In the genomic region with DNA sequence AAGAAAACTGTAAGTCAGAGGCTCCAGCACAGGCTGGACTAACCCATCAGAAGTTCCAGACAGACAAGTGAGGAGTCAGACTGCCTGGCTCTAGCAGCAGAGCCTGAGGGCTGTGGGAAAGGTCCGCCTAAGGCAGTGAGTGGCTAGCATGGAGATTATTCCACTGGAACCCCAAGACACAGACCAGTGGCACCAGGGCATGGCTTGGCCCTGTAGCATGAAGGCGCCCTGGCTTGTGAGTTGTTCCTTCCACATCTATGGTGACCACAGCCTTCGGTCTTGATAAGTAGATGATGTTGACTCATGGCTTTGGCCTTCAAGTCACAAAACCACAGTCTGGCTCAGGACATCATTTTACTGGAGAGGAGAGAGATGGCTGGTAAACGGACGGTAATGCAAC, we compare ENCODE assay signal across 26 mouse cellular contexts.
DNase-seq lines count a peak whose midpoint lies in the region; ATAC-seq and TF ChIP-seq lines count a peak whose summit lies in the region.
"Had no signal": no experiment of that assay in that cellular context is flagged by ENCODE, and none has a peak within 500 bp of the region (broad histone marks: within the 10 kb centered on the region; RNA-seq: fewer than 3 reads in every experiment).

No protein-coding gene starts in this region.

- no peak for TF ChIP-seq EP300 in MEL (IDR thresholded peaks at IDR 0.05; ENCODE audit: low read depth in 1 of 2, low read length in 2 of 2)

- TF ChIP-seq POLR2A in MEL (IDR thresholded peaks at IDR 0.05; ENCODE audit: control insufficient read depth in 1 of 2, insufficient read depth in 1 of 2, low read depth in 1 of 2, low read length in 2 of 2, poor library complexity in 1 of 2), result no peak

- H3K79me2 ChIP-seq in MEL (ENCODE audit: control insufficient read depth, insufficient read depth, low read length, poor library complexity), result no peaks in the 10 kb centered on the region

- H3K9me3 ChIP-seq in embryonic facial prominence, embryonic 12.5 days, result no peaks in the 10 kb centered on the region
- no peaks in the 10 kb centered on the region for H3K9me3 ChIP-seq in embryonic facial prominence, embryonic 10.5 days
- H3K9me3 ChIP-seq in MEL (replicated peaks; ENCODE audit: insufficient read depth, low read length), result no peaks in the 10 kb centered on the region
- H3K9me3 ChIP-seq: forebrain, embryonic 10.5 days; heart, embryonic 13.5 days; hindbrain, embryonic 15.5 days; intestine, embryonic 15.5 days; liver, embryonic 13.5 days; lung, embryonic 15.5 days; neural tube, embryonic 15.5 days had no signal

- H3K27me3 ChIP-seq in embryonic facial prominence, embryonic 12.5 days, result peaks cover 4% of the 10 kb centered on the region; the same call in 1 of the 2 replicates
- 0 out of 2 replicates have a peak, but pooled peaks cover 10% of the 10 kb centered on the region for H3K27me3 ChIP-seq in embryonic facial prominence, embryonic 10.5 days (replicated peaks; ENCODE audit: low read depth, poor library complexity, severe bottlenecking)
- H3K27me3 ChIP-seq in MEL (ENCODE audit: control insufficient read depth in 1 of 2, insufficient read depth in 2 of 2, low read length in 2 of 2), result no peaks in the 10 kb centered on the region
- H3K27me3 ChIP-seq: heart, embryonic 13.5 days; hindbrain, embryonic 15.5 days; intestine, embryonic 15.5 days; liver, embryonic 13.5 days; lung, embryonic 15.5 days; neural tube, embryonic 15.5 days had no signal

- H3K4me3 ChIP-seq in embryonic facial prominence, embryonic 12.5 days, result no peak overlapping the region
- H3K4me3 ChIP-seq in embryonic facial prominence, embryonic 10.5 days, result no peak overlapping the region
- H3K4me3 ChIP-seq in MEL (ENCODE audit: control insufficient read depth in 1 of 2, insufficient read depth in 1 of 2, low read depth in 2 of 2, low read length in 2 of 2), result no peak overlapping the region
- H3K4me3 ChIP-seq: forebrain, embryonic 10.5 days; gastrocnemius, adult 2 months; heart, embryonic 13.5 days; hindbrain, embryonic 15.5 days; intestine, embryonic 15.5 days; left cerebral cortex, adult 2 months; liver, embryonic 13.5 days; lung, embryonic 15.5 days; neural tube, embryonic 15.5 days had no signal

- TF ChIP-seq CTCF in MEL (IDR thresholded peaks at IDR 0.05 in 2 of 3, conservative IDR thresholded peaks at IDR 0.05 in 1 of 3; ENCODE audit: control insufficient read depth in 1 of 3, insufficient read depth in 1 of 3, low read depth in 2 of 3, low read length in 3 of 3, poor library complexity in 1 of 3, severe bottlenecking in 1 of 3), result no peak

- no peak overlapping the region for H3K4me2 ChIP-seq in embryonic facial prominence, embryonic 12.5 days (replicated peaks)
- H3K4me2 ChIP-seq: heart, embryonic 13.5 days; hindbrain, embryonic 15.5 days; intestine, embryonic 15.5 days; liver, embryonic 13.5 days; lung, embryonic 15.5 days; neural tube, embryonic 15.5 days had no signal

- WGBS in embryonic facial prominence, embryonic 12.5 days, result 84% methylated on average over 5 of the region's 5 CpGs
- WGBS in embryonic facial prominence, embryonic 10.5 days, result 90% methylated on average over 5 of the region's 5 CpGs

- TF ChIP-seq RAD21 in MEL (IDR thresholded peaks at IDR 0.05; ENCODE audit: low read depth, low read length), result no peak

- ATAC-seq in embryonic facial prominence, embryonic 12.5 days (ENCODE audit: insufficient number of reproducible peaks, insufficient read depth, low FRiP score, low TSS enrichment), result no peak
- ATAC-seq in megakaryocyte-erythroid progenitor cell, adult 5-6 weeks (replicated peaks; ENCODE audit: low FRiP score, low TSS enrichment, poor library complexity, severe bottlenecking), result peak; percentile 45; the same call in 1 of the 2 replicates
- ATAC-seq: CD4-positive, CD25-positive, alpha-beta regulatory T cell, adult 4 months; intestine, embryonic 15.5 days had no signal

- DNase-seq in embryonic facial prominence, embryonic 10.5 days (ENCODE audit: low spot score), result no peak
- DNase-seq in MEL (ENCODE audit: low read depth, low spot score), result peak; percentile 60
- DNase-seq in fibroblast of lung, adult 2 months (ENCODE audit: low read depth), result peak; percentile 72
- no peak for DNase-seq in heart, postnatal 25 days (ENCODE audit: low spot score)
- DNase-seq in retina, postnatal 1 day, result no peak
- DNase-seq in lung, adult 18-20 months, result no peak
- DNase-seq: cerebellum, adult 9-11 months; gastrocnemius, adult 2 months; heart, adult 11 months; heart, postnatal 36 days; kidney, adult 9 months; kidney, postnatal 25 days; liver, embryonic 13.5 days; lung, postnatal 4 days; midbrain, embryonic 14.5 days; right cerebral cortex, postnatal 4 days had no signal

- no peak overlapping the region for H3K27ac ChIP-seq in embryonic facial prominence, embryonic 12.5 days
- no peak overlapping the region for H3K27ac ChIP-seq in embryonic facial prominence, embryonic 10.5 days (replicated peaks)
- no peak overlapping the region for H3K27ac ChIP-seq in MEL (ENCODE audit: control insufficient read depth, low read depth, low read length)
- H3K27ac ChIP-seq: forebrain, embryonic 10.5 days; gastrocnemius, adult 2 months; heart, embryonic 13.5 days; hindbrain, embryonic 15.5 days; intestine, embryonic 15.5 days; left cerebral cortex, adult 2 months; liver, embryonic 13.5 days; lung, embryonic 15.5 days; neural tube, embryonic 15.5 days had no signal

- no peaks in the 10 kb centered on the region for H3K4me1 ChIP-seq in embryonic facial prominence, embryonic 12.5 days
- peaks cover 6% of the 10 kb centered on the region; the same call in 1 of the 2 replicates for H3K4me1 ChIP-seq in embryonic facial prominence, embryonic 10.5 days
- peaks cover 2 to 20% of the 10 kb centered on the region in 2 experiments; a peak in 2 of 4 replicates for H3K4me1 ChIP-seq in MEL (ENCODE audit: control insufficient read depth in 1 of 2, insufficient read depth in 2 of 2, low read length in 2 of 2)
- H3K4me1 ChIP-seq: forebrain, embryonic 10.5 days; heart, embryonic 13.5 days; hindbrain, embryonic 15.5 days; lung, embryonic 15.5 days had no signal

- peak overlapping the region; percentile 7; the same call in 1 of the 2 replicates for H3K9ac ChIP-seq in embryonic facial prominence, embryonic 12.5 days
- no peak overlapping the region for H3K9ac ChIP-seq in MEL (ENCODE audit: control insufficient read depth, low read depth, low read length, poor library complexity, severe bottlenecking)
- H3K9ac ChIP-seq: heart, embryonic 13.5 days; hindbrain, embryonic 15.5 days; intestine, embryonic 15.5 days; liver, embryonic 13.5 days; lung, embryonic 15.5 days; neural tube, embryonic 15.5 days had no signal

- intact Hi-C loops in heart, postnatal 25 days (cut with DNase I), result no loop called here

- no peaks in the 10 kb centered on the region for H3K36me3 ChIP-seq in embryonic facial prominence, embryonic 12.5 days
- H3K36me3 ChIP-seq in embryonic facial prominence, embryonic 10.5 days (replicated peaks), result no peaks in the 10 kb centered on the region
- peaks cover 0 to 7% of the 10 kb centered on the region in 2 experiments; a peak in 2 of 4 replicates for H3K36me3 ChIP-seq in MEL (ENCODE audit: control insufficient read depth in 1 of 2, insufficient read depth in 2 of 2, low read length in 2 of 2)
- H3K36me3 ChIP-seq: forebrain, embryonic 10.5 days; heart, embryonic 13.5 days; hindbrain, embryonic 15.5 days; intestine, embryonic 15.5 days; liver, embryonic 13.5 days; lung, embryonic 15.5 days; neural tube, embryonic 15.5 days had no signal

TF ChIP-seq in MEL, 35 proteins besides CTCF, POLR2A, EP300 and RAD21:
- TF ChIP-seq CHD2 (IDR thresholded peaks at IDR 0.05; ENCODE audit: low read length) (no peak), NRF1 (IDR thresholded peaks at IDR 0.05; ENCODE audit: insufficient read depth, low read depth, low read length, poor library complexity, severe bottlenecking) (no peak), TAL1 (IDR thresholded peaks at IDR 0.05; ENCODE audit: low read length) (no peak), POLR2AphosphoS2 (IDR thresholded peaks at IDR 0.05; ENCODE audit: low read length) (no peak), HCFC1 (IDR thresholded peaks at IDR 0.05; ENCODE audit: low read depth, low read length) (no peak), GABPA (IDR thresholded peaks at IDR 0.05; ENCODE audit: low read depth, low read length) (no peak)

Comparison
In these comparisons a context has a peak if more than half of its experiments do, and no peak if none do; other contexts are left out.
1. DNase-seq: peak in MEL (single experiment) and fibroblast of lung, adult 2 months (single experiment); none in embryonic facial prominence, embryonic 10.5 days (single experiment), heart, postnatal 25 days (single experiment), retina, postnatal 1 day (single experiment) and lung, adult 18-20 months (0 of 2).